Mouse (Mus musculus) lung, postnatal 4 days (tissue): ENCODE measurements around the gene Hoxb9.

Experiments
- DNase-seq, 2 experiments: peaks; one replicate each; pipeline ENCODE4 v3.0.0; 2021

Gene Hoxb9

GRCm38 (mm10) chr11:96314671-96315343, 43.5 kb downstream of the Hoxb9 start:
- DNase-seq = peak; percentile 61 to 74

GRCm38 (mm10) chr11:96315344-96315681, 44.1 kb downstream of the Hoxb9 start:
- DNase-seq = no peak

GRCm38 (mm10) chr11:96316696-96317607, 45.7 kb downstream of the Hoxb9 start:
- no peak for DNase-seq

DNA sequence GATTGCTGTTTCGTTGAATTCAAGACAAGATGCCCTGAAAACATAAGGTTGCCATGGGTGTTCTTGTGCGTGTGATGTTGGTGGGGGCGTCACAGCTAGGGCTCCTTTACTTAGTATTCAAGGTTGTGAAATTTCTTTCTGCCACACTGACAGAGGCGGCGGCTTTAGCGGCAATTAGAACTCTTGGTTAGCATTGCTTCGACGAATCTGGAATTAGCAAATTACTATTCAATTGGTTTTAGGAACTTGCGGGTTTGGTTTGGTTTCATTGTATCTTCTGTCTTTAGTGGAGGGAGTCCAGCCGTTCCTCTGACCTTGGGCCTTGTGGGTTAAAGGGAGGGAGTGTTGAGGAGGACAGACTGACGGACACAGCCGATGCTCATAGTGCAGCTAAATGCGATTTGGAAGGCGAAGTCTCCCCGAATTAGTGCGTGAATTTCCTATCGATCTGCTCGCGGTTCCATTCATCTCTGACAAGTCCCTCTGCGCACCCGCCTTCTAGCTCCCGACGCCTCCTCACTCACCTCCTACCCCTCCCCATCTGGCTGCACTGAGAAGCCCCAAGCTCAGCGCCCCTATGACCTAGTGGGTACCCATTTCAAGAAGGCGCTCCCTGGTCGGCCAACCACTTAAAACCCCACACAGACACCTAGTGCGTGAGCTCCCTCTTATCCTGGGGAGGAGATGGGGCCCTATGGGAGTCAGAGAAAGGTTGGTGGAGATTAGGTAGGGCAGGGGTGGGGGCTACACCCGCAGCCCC, 46.5 kb downstream of the Hoxb9 start, which contains the start of gene Hoxb4:
Gene Hoxb4 (plus strand): TSS at position 660 of the 760 bp plus-strand sequence.
- no peak for DNase-seq

DNA sequence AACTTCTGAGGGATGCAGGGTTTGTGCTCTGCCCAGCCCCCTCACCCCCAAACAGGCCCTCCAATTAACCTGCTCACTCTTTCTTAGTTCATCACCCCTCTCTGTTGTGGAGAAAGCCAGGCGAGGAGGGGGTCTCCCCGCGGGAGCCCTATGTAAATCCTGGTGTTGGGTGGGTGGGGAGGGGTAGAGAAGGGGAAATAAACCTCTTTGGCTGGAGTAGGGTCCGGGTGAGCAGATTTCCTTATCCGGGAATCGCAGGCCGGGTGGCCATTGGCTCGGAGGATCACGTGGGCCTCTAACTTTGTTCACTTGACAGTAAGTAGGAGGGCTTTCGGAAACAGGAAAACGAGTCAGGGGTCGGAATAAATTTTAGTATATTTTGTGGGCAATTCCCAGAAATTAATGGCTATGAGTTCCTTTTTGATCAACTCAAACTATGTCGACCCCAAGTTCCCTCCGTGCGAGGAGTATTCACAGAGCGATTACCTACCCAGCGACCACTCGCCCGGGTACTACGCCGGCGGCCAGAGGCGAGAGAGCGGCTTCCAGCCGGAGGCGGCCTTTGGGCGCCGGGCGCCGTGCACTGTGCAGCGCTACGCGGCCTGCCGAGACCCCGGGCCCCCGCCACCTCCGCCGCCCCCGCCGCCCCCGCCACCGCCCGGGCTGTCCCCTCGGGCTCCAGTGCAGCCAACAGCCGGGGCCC, 47.3 kb downstream of the Hoxb9 start:
- peak; percentile 81 to 88 for DNase-seq

DNA sequence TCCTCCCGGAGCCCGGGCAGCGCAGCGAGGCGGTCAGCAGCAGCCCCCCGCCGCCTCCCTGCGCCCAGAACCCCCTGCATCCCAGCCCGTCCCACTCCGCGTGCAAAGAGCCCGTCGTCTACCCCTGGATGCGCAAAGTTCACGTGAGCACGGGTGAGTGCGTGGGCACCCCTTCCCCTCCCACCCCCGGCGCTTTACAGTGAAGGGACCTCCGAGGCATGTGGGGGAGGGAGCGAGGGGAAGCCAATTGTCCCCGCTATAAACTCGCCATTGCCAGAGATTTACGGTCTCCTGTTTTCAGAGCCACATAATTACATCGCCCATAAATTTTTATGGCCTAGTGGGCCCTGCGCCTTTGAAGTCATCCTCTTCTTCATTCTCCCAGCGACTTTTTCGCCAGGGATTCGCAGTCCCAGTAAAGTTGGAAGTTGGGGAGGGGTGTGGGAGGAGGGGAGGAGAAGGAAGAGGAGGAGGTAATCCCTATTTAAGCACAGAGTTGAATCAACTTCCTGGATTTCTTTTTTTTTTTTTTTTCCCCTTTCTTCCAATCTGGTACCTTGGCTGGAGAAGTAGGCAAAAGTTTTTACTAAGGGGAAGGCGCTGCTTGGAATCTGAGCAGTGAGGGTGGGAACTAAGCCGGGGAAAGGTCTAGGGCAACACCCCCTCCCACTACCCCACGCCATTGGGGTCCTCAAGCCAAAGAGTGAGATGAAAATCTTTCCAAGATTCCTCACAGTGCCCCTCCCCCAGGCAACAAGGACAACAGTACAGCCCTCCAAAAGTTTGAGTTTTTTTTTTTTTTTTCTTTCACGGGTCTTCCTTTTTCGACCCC, 48.0 kb downstream of the Hoxb9 start:
- peak in 1 of 2 experiments; percentile 61 for DNase-seq

DNA sequence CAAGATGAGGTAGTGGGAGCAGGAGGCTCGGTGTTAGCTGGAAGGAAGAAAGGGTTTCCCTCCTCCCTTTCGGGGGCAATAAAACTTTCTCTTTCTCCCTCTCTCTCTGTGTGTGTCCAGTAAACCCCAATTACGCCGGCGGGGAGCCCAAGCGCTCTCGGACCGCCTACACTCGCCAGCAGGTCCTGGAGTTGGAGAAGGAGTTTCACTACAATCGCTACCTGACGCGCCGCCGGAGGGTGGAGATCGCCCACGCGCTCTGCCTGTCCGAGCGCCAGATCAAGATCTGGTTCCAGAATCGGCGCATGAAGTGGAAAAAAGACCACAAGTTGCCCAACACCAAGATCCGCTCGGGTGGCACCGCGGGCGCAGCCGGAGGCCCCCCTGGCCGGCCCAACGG, 48.7 kb downstream of the Hoxb9 start:
- DNase-seq = peak in 1 of 2 experiments; percentile 65

GRCm38 (mm10) chr11:96320688-96321087, 49.4 kb downstream of the Hoxb9 start:
- DNase-seq = peak in 1 of 2 experiments; percentile 64

GRCm38 (mm10) chr11:96321846-96322245, 50.6 kb downstream of the Hoxb9 start:
- no peak for DNase-seq

- no peak for DNase-seq
Measured at GRCm38 (mm10) chr11:96322738-96323137, 51.5 kb downstream of the Hoxb9 start.

- no peak for DNase-seq
Measured at GRCm38 (mm10) chr11:96323154-96323553, 51.9 kb downstream of the Hoxb9 start, which contains the start of gene Hoxb3. Gene Hoxb3 (plus strand): TSS chr11:96323326.

DNA sequence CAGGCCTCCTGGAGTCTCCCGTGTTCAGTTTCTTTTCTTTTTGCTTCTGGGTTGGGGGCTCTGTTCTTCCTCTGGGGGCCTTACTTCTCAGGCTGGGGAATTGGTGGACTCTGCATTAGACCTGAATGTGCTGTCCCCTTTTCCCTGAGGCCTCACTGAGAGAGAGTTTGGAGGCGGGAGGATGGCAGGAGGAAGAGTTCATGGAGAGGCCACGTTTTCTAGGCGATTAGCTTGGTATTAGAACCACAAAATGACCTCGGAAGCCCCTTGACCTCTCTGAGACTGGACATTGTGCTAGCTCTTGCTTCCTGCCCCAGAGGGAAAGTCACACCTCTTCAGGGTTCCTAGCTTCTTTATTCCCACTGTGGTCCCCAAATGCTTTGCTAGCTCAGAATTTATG, 52.9 kb downstream of the Hoxb9 start:
- DNase-seq = no peak

DNA sequence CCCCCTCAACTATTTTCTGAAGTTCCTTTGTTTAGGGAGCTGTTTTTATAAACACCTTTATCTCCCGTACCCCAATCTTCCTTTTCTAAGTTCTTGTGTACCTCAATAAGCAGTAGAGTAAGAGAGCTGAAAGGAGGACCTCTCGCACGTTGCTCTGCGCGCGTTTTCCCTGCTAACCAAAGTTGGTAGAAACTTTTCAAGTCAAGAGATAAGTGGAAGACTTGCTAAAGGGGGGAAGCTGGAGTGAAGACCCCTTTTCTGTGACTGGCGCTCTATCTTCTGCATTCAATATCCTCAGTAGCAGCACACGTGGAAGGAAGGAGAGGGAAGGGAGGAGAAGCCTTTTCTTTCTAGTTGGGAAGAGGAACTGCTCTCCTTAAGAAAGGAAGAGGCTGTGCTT, 53.7 kb downstream of the Hoxb9 start:
- no peak for DNase-seq

- no peak for DNase-seq
Measured at GRCm38 (mm10) chr11:96325747-96326212, 54.5 kb downstream of the Hoxb9 start.
